Mouse (Mus musculus) heart, embryonic 16.5 days (tissue): ENCODE results near the gene Plpp3. TPM values are rescaled to one million over a fixed set of nuclear protein-coding genes. Genes with fewer than 3 reads are reported as not detected.
A peak's percentile ranks its signal among the peaks of the same experiment; 100 is the strongest.

Source experiments
- ATAC-seq: fragments of 200-750 bp; cut with Nextera tagmentation; replicated peaks from 2 replicates; pipeline ENCODE4 v1.8.0; 2017; ENCODE audit warnings: moderate number of reproducible peaks; ENCODE audit not compliant: insufficient read depth, low FRiP score; ENCODE audit errors: extremely low read depth
- H3K27ac ChIP-seq: fragments of 300-500 bp; sonication (generic); 2 replicates; pipeline ENCODE4 v1.5.1; 2014; ENCODE audit warnings: mild to moderate bottlenecking, low read length, control low read depth, moderate library complexity
- H3K27me3 ChIP-seq: fragments of 300-500 bp; sonication (generic); 2 replicates; pipeline ENCODE4 v1.6.1; 2014; ENCODE audit warnings: low read length, mixed read lengths; ENCODE audit not compliant: control insufficient read depth, insufficient read depth
- H3K36me3 ChIP-seq: fragments of 300-500 bp; sonication (generic); 2 replicates; pipeline ENCODE4 v1.6.1; 2014; ENCODE audit not compliant: control insufficient read depth, insufficient read depth
- H3K4me1 ChIP-seq: fragments of 300-500 bp; sonication (generic); 2 replicates; pipeline ENCODE4 v1.6.1; 2014; ENCODE audit warnings: low read length, mixed read lengths; ENCODE audit not compliant: control insufficient read depth, insufficient read depth
- H3K4me2 ChIP-seq: fragments of 300-500 bp; sonication (generic); 2 replicates; pipeline ENCODE4 v1.6.1; 2014; ENCODE audit warnings: low read depth, mild to moderate bottlenecking, control low read depth, low read length
- H3K4me3 ChIP-seq: fragments of 300-500 bp; sonication (generic); 2 replicates; pipeline ENCODE4 v1.5.1; 2014; ENCODE audit warnings: mild to moderate bottlenecking, control low read depth, low read length
- H3K9ac ChIP-seq: fragments of 300-500 bp; sonication (generic); 2 replicates; pipeline ENCODE4 v1.6.1; 2014; ENCODE audit warnings: low read length, control low read depth
- H3K9me3 ChIP-seq: fragments of 300-500 bp; sonication (generic); replicated peaks from 2 replicates; pipeline ENCODE4 v1.6.1; 2016; ENCODE audit warnings: low read length; ENCODE audit not compliant: control insufficient read depth
- WGBS: fragments of 180-500 bp; shearing (Covaris S2); extraction: QIAGEN DNeasy Blood & Tissue Kit; methylation state at CpG from one replicate; pipeline ENCODE4 v1.1.7; 2014; 5-methylcytosine and 5-hydroxymethylcytosine counted together
- polyA plus RNA-seq: library from polyadenylated mRNA; unstranded; fragments of >200 nt; fragmentation: Nextera tagmentation; extraction: Ambion mirVana; gene quantifications from 2 replicates; pipeline ENCODE4 v1.2.1, GENCODE M21; 2015

Gene Plpp3
- polyA plus RNA-seq, 1 experiment from 2014 or later: 40.8 TPM

DNA sequence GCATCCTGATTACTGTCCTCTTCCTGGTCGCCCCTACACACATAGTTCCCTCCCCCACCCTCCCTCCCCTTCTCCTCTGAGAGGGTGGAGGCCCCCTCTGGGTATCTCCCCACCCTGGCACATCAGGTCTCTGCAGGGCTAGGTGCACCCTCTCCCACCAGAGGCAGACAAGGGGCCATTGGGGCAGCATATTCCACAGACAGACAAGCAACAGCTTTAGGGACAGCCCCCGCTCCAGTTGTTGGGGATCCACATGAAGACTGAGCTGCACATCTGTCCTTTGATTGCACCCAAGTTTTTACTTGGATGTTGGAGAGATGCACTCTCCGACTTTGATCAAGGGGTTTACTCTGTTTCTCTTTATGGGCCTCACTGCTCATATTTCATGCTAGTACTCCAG is 43.7 kb upstream of the Plpp3 start:
- Histone ChIP-seq H3K9me3 (no peaks in the 10 kb centered on the region), H3K4me3 (no peak overlapping the region), H3K36me3 (no peaks in the 10 kb centered on the region), H3K27ac (no peak overlapping the region), H3K9ac (no peak overlapping the region), H3K27me3 (no peaks in the 10 kb centered on the region), H3K4me1 (peaks cover 12% of the 10 kb centered on the region), H3K4me2 (no peak overlapping the region)
- ATAC-seq: no peak
- WGBS: 81% methylated on average over 3 of the region's 3 CpGs

DNA sequence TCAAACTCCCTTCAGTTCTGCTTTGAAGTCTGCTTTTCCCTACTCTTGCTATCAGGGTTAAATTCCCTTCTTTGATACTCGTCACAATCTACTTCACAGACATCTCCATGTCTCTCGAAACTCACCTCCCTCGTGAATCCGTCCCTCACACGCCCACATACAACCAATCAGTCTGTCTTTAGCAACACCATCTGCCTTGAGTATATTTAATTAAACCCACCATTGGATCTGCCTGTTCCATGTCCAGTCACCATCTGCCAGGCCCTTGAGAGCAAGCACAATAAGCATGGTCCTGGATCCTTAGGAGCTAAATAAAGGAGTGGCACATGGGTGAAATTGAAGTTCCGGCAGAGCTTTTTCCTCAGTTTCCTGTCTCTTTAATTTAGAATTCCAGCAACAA is 36.1 kb upstream of the Plpp3 start:
- no peaks in the 10 kb centered on the region for H3K27me3 ChIP-seq
- peaks cover 13% of the 10 kb centered on the region for H3K4me1 ChIP-seq
- no peak overlapping the region for H3K9ac ChIP-seq
- no peaks in the 10 kb centered on the region for H3K36me3 ChIP-seq
- H3K9me3 ChIP-seq: no peaks in the 10 kb centered on the region
- H3K4me2 ChIP-seq: no peak overlapping the region
- WGBS: 77% methylated on average over 6 of the region's 6 CpGs
- ATAC-seq: no peak
- H3K4me3 ChIP-seq: no peak overlapping the region
- H3K27ac ChIP-seq: no peak overlapping the region

DNA sequence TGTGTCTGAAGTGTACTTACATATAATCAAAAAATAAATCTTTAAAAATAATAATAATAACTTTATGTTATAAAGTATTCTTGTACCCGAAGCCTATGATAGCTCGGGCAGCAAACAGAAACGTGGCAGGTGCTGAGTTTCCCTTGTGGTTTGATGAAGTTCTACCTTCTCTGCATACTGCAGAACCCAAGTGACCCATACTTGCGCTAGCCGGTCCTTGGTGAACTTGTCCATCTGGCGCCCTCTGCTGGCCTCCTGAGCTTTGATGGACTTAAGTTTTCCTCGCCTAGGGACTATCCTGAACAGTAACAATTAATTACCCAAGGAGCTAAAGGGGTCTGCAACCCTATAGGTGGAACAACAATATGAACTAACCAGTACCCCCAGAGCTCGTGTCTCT is 34.7 kb upstream of the Plpp3 start:
- 43% methylated on average over 8 of the region's 8 CpGs for WGBS
- Histone ChIP-seq H3K27me3 (no peaks in the 10 kb centered on the region), H3K27ac (no peak overlapping the region), H3K4me2 (no peak overlapping the region), H3K9me3 (no peaks in the 10 kb centered on the region), H3K4me3 (no peak overlapping the region), H3K4me1 (peaks cover 13% of the 10 kb centered on the region), H3K9ac (no peak overlapping the region), H3K36me3 (no peaks in the 10 kb centered on the region)
- no peak; the same call in 1 of the 2 replicates for ATAC-seq

DNA sequence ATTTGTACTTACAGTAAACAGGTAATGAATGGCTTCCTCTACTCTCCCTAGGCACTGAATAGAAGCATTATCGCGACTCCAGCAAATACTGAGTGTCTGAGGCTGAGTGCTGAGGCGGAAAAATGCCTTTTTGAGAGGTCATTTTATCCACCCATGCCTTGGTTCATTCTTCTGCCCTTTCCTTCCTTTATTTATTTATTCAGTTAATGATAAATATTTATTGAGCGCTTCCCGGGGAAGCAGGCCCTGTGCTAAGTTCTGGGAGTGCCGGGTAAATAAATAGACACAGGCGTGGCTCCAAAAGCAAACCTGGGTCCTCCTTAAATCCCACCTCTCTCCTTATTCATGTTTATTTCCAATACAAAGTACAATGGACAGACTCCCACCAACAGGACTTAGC is 27.9 kb upstream of the Plpp3 start:
- no peak for ATAC-seq
- H3K4me3 ChIP-seq: no peak overlapping the region
- no peaks in the 10 kb centered on the region for H3K9me3 ChIP-seq
- H3K27ac ChIP-seq: no peak overlapping the region
- H3K4me1 ChIP-seq: peaks cover 11% of the 10 kb centered on the region
- no peaks in the 10 kb centered on the region for H3K27me3 ChIP-seq
- H3K9ac ChIP-seq: no peak overlapping the region
- WGBS: 72% methylated on average over 7 of the region's 7 CpGs
- no peak overlapping the region for H3K4me2 ChIP-seq
- H3K36me3 ChIP-seq: no peaks in the 10 kb centered on the region

DNA sequence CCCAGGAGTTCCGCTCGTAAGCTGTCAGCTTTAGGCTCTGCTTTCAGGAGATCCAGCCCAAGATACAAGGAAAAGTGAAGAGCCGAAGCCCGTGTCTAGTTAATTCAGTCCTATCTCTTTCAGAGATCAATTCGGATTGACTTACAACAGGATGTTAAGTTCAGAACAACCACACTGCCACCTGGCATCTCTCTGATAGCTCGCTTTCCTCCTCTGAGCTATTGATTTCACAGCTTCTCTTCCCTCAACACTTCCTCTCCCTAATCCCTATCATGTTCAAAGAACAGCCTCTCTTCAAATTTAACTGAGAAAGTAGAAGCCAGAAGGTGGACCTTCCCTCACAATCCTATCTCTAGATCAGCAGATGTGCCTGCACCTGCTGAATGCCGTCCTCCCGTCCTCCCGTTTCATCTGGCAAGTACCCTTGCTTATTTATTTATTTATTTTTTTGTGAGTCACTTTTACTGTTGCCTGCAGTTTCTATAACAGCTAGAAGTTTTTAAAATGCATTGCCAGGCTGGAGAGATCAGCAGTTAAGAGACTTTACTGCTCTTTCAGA is 25.3 kb upstream of the Plpp3 start:
- Histone ChIP-seq H3K4me2 (no peak overlapping the region), H3K9ac (no peak overlapping the region), H3K27ac (no peak overlapping the region), H3K4me3 (no peak overlapping the region), H3K9me3 (no peaks in the 10 kb centered on the region), H3K36me3 (no peaks in the 10 kb centered on the region), H3K27me3 (no peaks in the 10 kb centered on the region), H3K4me1 (peaks cover 4% of the 10 kb centered on the region; the same call in 1 of the 2 replicates)
- ATAC-seq: no peak
- 75% methylated on average over 9 of the region's 9 CpGs for WGBS

DNA sequence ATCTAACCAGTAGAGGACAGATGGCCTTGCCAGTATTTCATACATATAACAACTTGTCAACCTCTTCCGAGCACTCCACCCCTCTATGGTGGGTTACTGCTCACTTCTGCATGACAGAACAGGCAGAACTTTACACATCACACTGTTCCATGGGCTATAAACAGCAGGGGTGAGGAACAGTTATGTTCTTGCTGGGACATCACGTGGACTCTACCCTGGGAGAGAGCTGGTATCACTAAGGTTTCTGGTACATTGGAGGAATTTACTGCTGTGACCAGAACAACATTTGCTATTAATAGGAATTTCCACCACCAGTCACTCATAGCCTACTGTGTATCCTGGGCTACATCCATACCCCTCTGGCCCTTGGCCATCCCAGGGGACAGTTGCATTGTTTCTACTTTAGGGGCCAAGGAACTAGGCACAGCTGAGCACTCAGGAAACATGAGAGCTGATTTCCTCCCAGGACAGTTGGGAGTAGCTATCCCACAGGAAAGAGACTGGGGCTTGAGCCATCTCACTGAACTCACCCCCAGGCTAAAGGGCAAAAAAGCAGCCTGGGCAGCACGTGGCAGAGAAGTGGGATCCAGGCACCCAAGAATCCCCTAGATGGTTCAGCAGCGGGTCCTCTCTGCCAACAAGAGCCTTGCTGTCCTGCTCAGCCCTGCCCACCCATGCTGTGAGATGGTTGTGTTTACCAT is 23.6 kb upstream of the Plpp3 start:
- Histone ChIP-seq H3K4me1 (peaks cover 4% of the 10 kb centered on the region; the same call in 1 of the 2 replicates), H3K4me2 (no peak overlapping the region), H3K9me3 (no peaks in the 10 kb centered on the region), H3K27me3 (no peaks in the 10 kb centered on the region), H3K9ac (no peak overlapping the region), H3K36me3 (no peaks in the 10 kb centered on the region), H3K27ac (peak overlapping the region; percentile 43; the same call in 1 of the 2 replicates), H3K4me3 (no peak overlapping the region)
- 70% methylated on average over 4 of the region's 4 CpGs for WGBS
- peak; percentile 61 for ATAC-seq

DNA sequence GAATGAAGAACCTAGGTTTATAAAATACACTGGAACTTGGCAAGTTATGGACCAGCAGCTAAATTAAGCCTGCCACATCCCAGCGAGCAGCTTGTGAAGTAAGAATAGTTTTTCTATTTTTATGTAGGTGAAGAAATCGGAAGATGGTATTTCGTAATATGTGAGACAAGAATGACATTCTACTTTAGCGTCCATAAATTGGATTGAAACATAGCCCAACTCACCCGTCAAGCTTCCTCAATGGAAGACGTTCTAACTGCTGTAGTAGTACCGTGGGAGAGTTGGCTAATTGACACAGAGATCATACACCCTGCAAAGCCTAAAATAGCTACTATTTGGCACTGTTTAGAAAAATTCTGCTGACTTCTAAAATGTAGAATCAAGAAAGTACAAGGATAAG is 7.7 kb upstream of the Plpp3 start:
- no peak for ATAC-seq
- WGBS: 64% methylated on average over 7 of the region's 7 CpGs

DNA sequence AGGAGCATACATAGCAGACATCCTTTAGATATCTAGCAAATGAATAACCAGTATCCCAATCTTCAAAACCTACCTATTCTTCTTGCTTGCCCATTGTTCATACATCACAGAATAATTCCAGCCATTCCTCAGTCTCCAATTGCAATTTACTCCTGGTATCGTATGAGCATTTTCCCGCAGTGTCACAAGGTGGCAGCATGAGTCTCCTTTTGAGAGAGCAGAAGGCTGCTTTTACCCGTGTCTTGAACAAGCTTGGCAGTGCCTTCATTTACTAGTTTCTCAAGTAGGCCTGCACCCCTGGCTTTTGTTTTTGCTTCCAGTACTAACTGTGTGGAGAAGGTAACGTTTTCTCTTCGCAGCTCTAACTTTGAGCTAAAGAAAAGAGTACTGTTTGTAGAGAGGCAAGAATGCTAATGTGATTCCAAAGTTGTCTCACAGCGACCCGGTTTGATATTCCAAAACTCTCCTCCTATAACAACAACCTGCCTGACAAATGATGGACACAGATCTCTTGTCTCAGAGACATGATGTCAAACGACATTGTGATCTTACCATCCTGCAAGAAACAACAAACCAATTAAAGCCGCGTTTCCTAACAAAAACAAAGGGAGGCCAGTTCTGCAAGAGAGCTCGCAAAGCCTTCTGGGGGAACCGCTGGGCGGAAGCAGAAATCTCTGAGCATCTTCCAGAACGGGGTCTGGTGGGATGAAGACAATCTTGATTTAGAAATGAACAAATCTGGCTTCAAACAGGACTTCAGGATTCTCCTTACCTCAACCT is 5.0 kb upstream of the Plpp3 start:
- Histone ChIP-seq H3K4me2 (no peak overlapping the region), H3K9me3 (no peaks in the 10 kb centered on the region), H3K4me1 (no peaks in the 10 kb centered on the region), H3K9ac (no peak overlapping the region), H3K4me3 (no peak overlapping the region), H3K27me3 (no peaks in the 10 kb centered on the region), H3K27ac (no peak overlapping the region), H3K36me3 (no peaks in the 10 kb centered on the region)
- ATAC-seq: no peak
- WGBS: 43% methylated on average over 14 of the region's 14 CpGs

More for the DNA sequence above, 7.7 kb upstream of the Plpp3 start:
- no peaks in the 10 kb centered on the region for H3K4me1 ChIP-seq
- H3K9ac ChIP-seq: no peak overlapping the region
- no peaks in the 10 kb centered on the region for H3K36me3 ChIP-seq
- no peaks in the 10 kb centered on the region for H3K27me3 ChIP-seq
- no peaks in the 10 kb centered on the region for H3K9me3 ChIP-seq
- H3K4me3 ChIP-seq: no peak overlapping the region
- H3K4me2 ChIP-seq: no peak overlapping the region
- no peak overlapping the region for H3K27ac ChIP-seq

DNA sequence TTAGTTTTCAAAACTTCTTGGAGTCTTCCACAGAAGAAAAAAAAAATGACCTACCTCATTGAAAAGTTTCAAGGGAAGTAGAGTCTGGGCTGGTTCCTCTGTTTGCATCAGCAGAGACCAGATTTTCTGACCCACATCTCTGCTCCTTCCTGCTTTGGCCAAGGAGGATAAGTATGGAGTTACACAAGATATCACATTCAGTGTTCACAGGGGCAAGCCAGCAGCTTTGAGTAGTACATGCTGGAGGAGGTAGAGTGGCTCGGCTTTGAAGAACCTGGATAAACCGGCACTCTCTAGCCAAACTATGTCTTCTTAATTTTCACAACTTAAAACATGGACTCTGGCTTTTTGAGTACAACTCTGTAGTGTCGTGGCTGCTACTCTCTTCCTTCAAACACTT is 3.9 kb upstream of the Plpp3 start:
- 67% methylated on average over 3 of the region's 3 CpGs for WGBS
- Histone ChIP-seq H3K4me1 (no peaks in the 10 kb centered on the region), H3K4me2 (no peak overlapping the region), H3K27ac (no peak overlapping the region), H3K9me3 (no peaks in the 10 kb centered on the region), H3K27me3 (no peaks in the 10 kb centered on the region), H3K36me3 (no peaks in the 10 kb centered on the region), H3K9ac (no peak overlapping the region), H3K4me3 (no peak overlapping the region)
- ATAC-seq: no peak
